Mouse (Mus musculus) neutrophil, adult 5-6 weeks (primary cell): ENCODE data around the gene Olfr345. TPM values are rescaled to one million over a fixed set of nuclear protein-coding genes. Genes with fewer than 3 reads are reported as not detected.

Experiments used
- ATAC-seq: fragments of 151-379, 151-347 bp; 2 replicates; pipeline ENCODE4 v1.8.0; 2017; ENCODE audit warnings: mild to moderate bottlenecking, moderate TSS enrichment; ENCODE audit not compliant: insufficient number of reproducible peaks, poor library complexity, low FRiP score, severe bottlenecking; ENCODE audit errors: extremely low read depth
- total RNA-seq: library from RNA; stranded (forward); fragments of 200-1000 nt; gene quantifications from 2 replicates; pipeline ENCODE4 v1.2.3, GENCODE M21; 2017

Olfr345 gene
- total RNA-seq: not detected in 2 replicates

- ATAC-seq: no peak
Measured at GRCm38 (mm10) chr2:36639741-36640140, at the start of gene Olfr345. Olfr345 (plus strand) TSS chr2:36640041.

GRCm38 (mm10) chr2:36685488-36685887 is 45.6 kb downstream of the Olfr345 start, which contains the start of gene Olfr346:
Olfr346 (plus strand) TSS chr2:36685788.
- no peak for ATAC-seq

Other genes starting within 250 kb of the Olfr345 start
- gene Olfr339, start 221.1 kb upstream of the Olfr345 start, total RNA-seq: not detected in 2 replicates
- gene Olfr340, start 187.5 kb upstream of the Olfr345 start, total RNA-seq: not detected in 2 replicates
- gene Olfr341, start 157.6 kb upstream of the Olfr345 start, total RNA-seq: not detected in 2 replicates
- gene Olfr342, start 115.0 kb upstream of the Olfr345 start, total RNA-seq: 0.35 TPM in 1 of 2 replicates, not detected in the other
- gene Olfr344, start 73.4 kb upstream of the Olfr345 start, total RNA-seq: 0.12 TPM in 1 of 2 replicates, not detected in the other
- not detected in 2 replicates for gene Olfr346, start 45.7 kb downstream of the Olfr345 start, total RNA-seq
- gene Olfr347, start 91.9 kb downstream of the Olfr345 start, total RNA-seq: not detected in 2 replicates
- not detected in 2 replicates for gene Olfr348, start 144.2 kb downstream of the Olfr345 start, total RNA-seq
- not detected in 2 replicates for gene Olfr50, start 150.5 kb downstream of the Olfr345 start, total RNA-seq
- gene Olfr3, start 177.0 kb downstream of the Olfr345 start, total RNA-seq: not detected in 2 replicates
- not detected in 2 replicates for gene Olfr350, start 206.3 kb downstream of the Olfr345 start, total RNA-seq
- gene Olfr351, start 222.6 kb downstream of the Olfr345 start, total RNA-seq: not detected in 2 replicates
- gene Olfr352, start 228.4 kb downstream of the Olfr345 start, total RNA-seq: not detected in 2 replicates